Mouse (Mus musculus): ENCODE data around the gene Kcnk10.
"Not testable (repeated sequence)": the region's sequence is repeated elsewhere in the genome, so short reads cannot be mapped to it uniquely, and the experiment has no call there.

Gene Kcnk10

GRCm38 (mm10) chr12:98577861-98578360 lies at the start of gene Kcnk10:
Gene Kcnk10 (minus strand): TSS chr12:98578310.
- peak; percentile 62 for DNase-seq (ENCODE audit: extremely low spot score, low spot score)

GRCm38 (mm10) chr12:98627392-98628259 lies 49.5 kb upstream of the Kcnk10 start, which contains the start of gene Spata7:
Gene Spata7 (plus strand): TSS chr12:98628157.
- peak; percentile 92 for DNase-seq (ENCODE audit: extremely low spot score, low spot score)

- DNase-seq (ENCODE audit: extremely low spot score, low spot score), result not testable (repeated sequence)
Observed at GRCm38 (mm10) chr12:98623266-98623665, 45.2 kb upstream of the Kcnk10 start.

- not testable (repeated sequence) for DNase-seq (ENCODE audit: extremely low spot score, low spot score)
Observed at GRCm38 (mm10) chr12:98620922-98621321, 42.8 kb upstream of the Kcnk10 start.

- no peak for DNase-seq (ENCODE audit: extremely low spot score, low spot score)
Observed at GRCm38 (mm10) chr12:98619496-98619895, 41.4 kb upstream of the Kcnk10 start.

GRCm38 (mm10) chr12:98615746-98616145 lies 37.6 kb upstream of the Kcnk10 start:
- DNase-seq (ENCODE audit: extremely low spot score, low spot score), result no peak

- DNase-seq (ENCODE audit: extremely low spot score, low spot score), result no peak
Observed at GRCm38 (mm10) chr12:98614910-98615508, 36.9 kb upstream of the Kcnk10 start.

- DNase-seq (ENCODE audit: extremely low spot score, low spot score), result no peak
Observed at GRCm38 (mm10) chr12:98610341-98610740, 32.2 kb upstream of the Kcnk10 start.

- DNase-seq (ENCODE audit: extremely low spot score, low spot score), result no peak
Observed at GRCm38 (mm10) chr12:98606595-98607290, 28.6 kb upstream of the Kcnk10 start.

- no peak for DNase-seq (ENCODE audit: extremely low spot score, low spot score)
Observed at GRCm38 (mm10) chr12:98605264-98605663, 27.2 kb upstream of the Kcnk10 start.

- no peak for DNase-seq (ENCODE audit: extremely low spot score, low spot score)
Observed at GRCm38 (mm10) chr12:98602114-98602513, 24.0 kb upstream of the Kcnk10 start.

- DNase-seq (ENCODE audit: extremely low spot score, low spot score), result no peak
Observed at GRCm38 (mm10) chr12:98600861-98601260, 22.8 kb upstream of the Kcnk10 start.

- DNase-seq (ENCODE audit: extremely low spot score, low spot score), result no peak
Observed at GRCm38 (mm10) chr12:98591016-98591415, 12.9 kb upstream of the Kcnk10 start.

- DNase-seq (ENCODE audit: extremely low spot score, low spot score), result no peak
Observed at GRCm38 (mm10) chr12:98588573-98588972, 10.5 kb upstream of the Kcnk10 start.

- DNase-seq (ENCODE audit: extremely low spot score, low spot score), result no peak
Observed at GRCm38 (mm10) chr12:98585302-98585701, 7.2 kb upstream of the Kcnk10 start.

GRCm38 (mm10) chr12:98575942-98576550 lies 2.1 kb downstream of the Kcnk10 start:
- no peak for DNase-seq (ENCODE audit: extremely low spot score, low spot score)

GRCm38 (mm10) chr12:98575195-98575887 lies 2.8 kb downstream of the Kcnk10 start:
- peak; percentile 65 for DNase-seq (ENCODE audit: extremely low spot score, low spot score)

GRCm38 (mm10) chr12:98574353-98575194 lies 3.5 kb downstream of the Kcnk10 start:
- peak; percentile 75 for DNase-seq (ENCODE audit: extremely low spot score, low spot score)

GRCm38 (mm10) chr12:98573317-98574270 lies 4.5 kb downstream of the Kcnk10 start:
- no peak for DNase-seq (ENCODE audit: extremely low spot score, low spot score)
